Mouse (Mus musculus) adipocyte (in vitro differentiated cells): ENCODE data around the gene Ceacam19.

Experiments used
- DNase-seq: peaks from one replicate; pipeline ENCODE4 v3.0.0-alpha.2; 2016; ENCODE audit warnings: low spot score

Gene Ceacam19

GRCm38 (mm10) chr7:19880754-19881153 lies 7.0 kb downstream of the Ceacam19 start:
- DNase-seq = no peak

- no peak for DNase-seq
Measured at GRCm38 (mm10) chr7:19876781-19877425, 10.9 kb downstream of the Ceacam19 start.

GRCm38 (mm10) chr7:19875948-19876682 lies 11.7 kb downstream of the Ceacam19 start:
- peak; percentile 63 for DNase-seq

GRCm38 (mm10) chr7:19871943-19872601 lies 15.7 kb downstream of the Ceacam19 start:
- DNase-seq = peak; percentile 15

- no peak for DNase-seq
Measured at GRCm38 (mm10) chr7:19871137-19871621, 16.6 kb downstream of the Ceacam19 start.

GRCm38 (mm10) chr7:19867751-19868399 lies 19.9 kb downstream of the Ceacam19 start:
- no peak for DNase-seq

- no peak for DNase-seq
Measured at GRCm38 (mm10) chr7:19866490-19866889, 21.3 kb downstream of the Ceacam19 start.

GRCm38 (mm10) chr7:19865246-19866036 lies 22.3 kb downstream of the Ceacam19 start:
- DNase-seq = no peak

GRCm38 (mm10) chr7:19864241-19864640 lies 23.5 kb downstream of the Ceacam19 start:
- DNase-seq = no peak

GRCm38 (mm10) chr7:19861199-19861598 lies 26.6 kb downstream of the Ceacam19 start, which contains the start of gene Ceacam16:
Ceacam16 (minus strand) TSS chr7:19861299.
- no peak for DNase-seq

- no peak for DNase-seq
Measured at GRCm38 (mm10) chr7:19859740-19860139, 28.0 kb downstream of the Ceacam19 start.

- no peak for DNase-seq
Measured at GRCm38 (mm10) chr7:19856283-19856682, 31.5 kb downstream of the Ceacam19 start.

- no peak for DNase-seq
Measured at GRCm38 (mm10) chr7:19855663-19856062, 32.1 kb downstream of the Ceacam19 start.

GRCm38 (mm10) chr7:19853526-19853925 lies 34.2 kb downstream of the Ceacam19 start:
- no peak for DNase-seq

- no peak for DNase-seq
Measured at GRCm38 (mm10) chr7:19851858-19852570, 35.8 kb downstream of the Ceacam19 start, which contains the start of gene Gm19345. Gm19345 (plus strand) TSS chr7:19852003.

GRCm38 (mm10) chr7:19844521-19845171 lies 43.1 kb downstream of the Ceacam19 start:
- DNase-seq = no peak

GRCm38 (mm10) chr7:19843561-19843960 lies 44.2 kb downstream of the Ceacam19 start:
- DNase-seq = peak; percentile 49

- DNase-seq = peak; percentile 12
Measured at GRCm38 (mm10) chr7:19842885-19843504, 44.8 kb downstream of the Ceacam19 start.

GRCm38 (mm10) chr7:19841686-19842413 lies 45.9 kb downstream of the Ceacam19 start:
- no peak for DNase-seq
